Mouse (Mus musculus): ENCODE measurements around the gene Pi4k2a. TPM values are rescaled to one million over a fixed set of nuclear protein-coding genes. Genes with fewer than 3 reads are reported as not detected.

Pi4k2a gene
- polyA plus RNA-seq (2012; rRNA removed) (8.1 and 8.6 TPM in 2 replicates), polyA plus RNA-seq (2014; fragmentation: Nextera tagmentation; extraction: Ambion mirVana) (9.1 and 11.6 TPM in 2 replicates)

- Histone ChIP-seq H3K36me3 (replicated peaks; ENCODE audit: control insufficient read depth, insufficient read depth, low read depth) (no peaks in the 10 kb centered on the region; the same call in 1 of the 2 replicates), H3K4me2 (ENCODE audit: low read depth) (peak within 1 kb of the TSS; percentile 91), H3K4me3 (ENCODE audit: insufficient read depth in 1 of 2, low read depth in 2 of 2, low read length in 2 of 2) (peak within 1 kb of the TSS; percentile 85 to 97), H3K4me1 (replicated peaks; ENCODE audit: control insufficient read depth in 2 of 2, insufficient read depth in 2 of 2, low read length in 1 of 2) (peaks cover 19 to 21% of the 10 kb centered on the region in 2 experiments), H3K27me3 (ENCODE audit: control insufficient read depth, insufficient read depth, low read length) (no peaks in the 10 kb centered on the region), H3K9me3 (ENCODE audit: control insufficient read depth, low read length) (no peaks in the 10 kb centered on the region), H3K9ac (replicated peaks) (peak within 1 kb of the TSS; percentile 89), H3K27ac (peak within 1 kb of the TSS; percentile 94)
- under 1% methylated on average over 55 of the region's 55 CpGs for WGBS (ENCODE audit: insufficient replicate concordance)
- TF ChIP-seq CTCF (IDR thresholded peaks at IDR 0.05; ENCODE audit: low read depth) (no peak), EP300 (IDR thresholded peaks at IDR 0.05; ENCODE audit: low read depth) (no peak)
- DNase-seq (ENCODE audit: low read depth in 3 of 3, low spot score in 3 of 3) (peak; percentile 100), ATAC-seq (ENCODE audit: insufficient read depth) (peak; percentile 98)
Measured at GRCm38 (mm10) chr19:42089748-42090595, at the start of gene Pi4k2a. Gene Pi4k2a (plus strand): TSS chr19:42090470.

- no peaks in the 10 kb centered on the region; a peak in 1 of 4 replicates for H3K4me1 ChIP-seq (replicated peaks; ENCODE audit: control insufficient read depth in 2 of 2, insufficient read depth in 2 of 2, low read length in 1 of 2)
- no peak for ATAC-seq (ENCODE audit: insufficient read depth)
- H3K36me3 ChIP-seq (replicated peaks; ENCODE audit: control insufficient read depth, insufficient read depth, low read depth) = no peaks in the 10 kb centered on the region
- no peaks in the 10 kb centered on the region for H3K27me3 ChIP-seq (ENCODE audit: control insufficient read depth, insufficient read depth, low read length)
- H3K9ac ChIP-seq (replicated peaks) = no peak overlapping the region
- no peak overlapping the region for H3K4me2 ChIP-seq (ENCODE audit: low read depth)
- H3K4me3 ChIP-seq (ENCODE audit: insufficient read depth in 1 of 2, low read depth in 2 of 2, low read length in 2 of 2) = no peak overlapping the region
- no peaks in the 10 kb centered on the region for H3K9me3 ChIP-seq (ENCODE audit: control insufficient read depth, low read length)
- no peak for DNase-seq (ENCODE audit: low read depth in 3 of 3, low spot score in 3 of 3)
- no peak for TF ChIP-seq CTCF (IDR thresholded peaks at IDR 0.05; ENCODE audit: low read depth)
- TF ChIP-seq EP300 (IDR thresholded peaks at IDR 0.05; ENCODE audit: low read depth) = no peak
- no peak overlapping the region for H3K27ac ChIP-seq
- WGBS (ENCODE audit: insufficient replicate concordance) = 77% methylated on average over 6 of the region's 6 CpGs
Measured at GRCm38 (mm10) chr19:42043988-42044387, 46.3 kb upstream of the Pi4k2a start.

- H3K4me2 ChIP-seq (ENCODE audit: low read depth) = peak within 1 kb of the TSS; percentile 45
- H3K4me3 ChIP-seq (ENCODE audit: insufficient read depth in 1 of 2, low read depth in 2 of 2, low read length in 2 of 2) = peak within 1 kb of the TSS; percentile 36 to 57
- WGBS (ENCODE audit: insufficient replicate concordance) = 20% methylated on average over 23 of the region's 23 CpGs
- H3K36me3 ChIP-seq (replicated peaks; ENCODE audit: control insufficient read depth, insufficient read depth, low read depth) = no peaks in the 10 kb centered on the region
- no peak within 1 kb of the TSS for H3K27ac ChIP-seq
- no peaks in the 10 kb centered on the region; a peak in 1 of 4 replicates for H3K4me1 ChIP-seq (replicated peaks; ENCODE audit: control insufficient read depth in 2 of 2, insufficient read depth in 2 of 2, low read length in 1 of 2)
- no peaks in the 10 kb centered on the region for H3K27me3 ChIP-seq (ENCODE audit: control insufficient read depth, insufficient read depth, low read length)
- H3K9me3 ChIP-seq (ENCODE audit: control insufficient read depth, low read length) = no peaks in the 10 kb centered on the region
- peak; percentile 84 for ATAC-seq (ENCODE audit: insufficient read depth)
- TF ChIP-seq CTCF (IDR thresholded peaks at IDR 0.05; ENCODE audit: low read depth) (peak; percentile 87), EP300 (IDR thresholded peaks at IDR 0.05; ENCODE audit: low read depth) (no peak)
- H3K9ac ChIP-seq (replicated peaks) = no peak within 1 kb of the TSS; the same call in 1 of the 2 replicates
- peak; percentile 54 to 57 (median 57) for DNase-seq (ENCODE audit: low read depth in 3 of 3, low spot score in 3 of 3)
Measured at GRCm38 (mm10) chr19:42045269-42046102, 44.8 kb upstream of the Pi4k2a start, which contains the start of gene Hoga1. Gene Hoga1 (plus strand): TSS chr19:42045610.

- TF ChIP-seq EP300 (IDR thresholded peaks at IDR 0.05; ENCODE audit: low read depth) (no peak), CTCF (IDR thresholded peaks at IDR 0.05; ENCODE audit: low read depth) (no peak)
- Histone ChIP-seq H3K9me3 (ENCODE audit: control insufficient read depth, low read length) (no peaks in the 10 kb centered on the region), H3K27me3 (ENCODE audit: control insufficient read depth, insufficient read depth, low read length) (no peaks in the 10 kb centered on the region), H3K36me3 (replicated peaks; ENCODE audit: control insufficient read depth, insufficient read depth, low read depth) (no peaks in the 10 kb centered on the region), H3K4me1 (replicated peaks; ENCODE audit: control insufficient read depth in 2 of 2, insufficient read depth in 2 of 2, low read length in 1 of 2) (peaks cover 0 to 2% of the 10 kb centered on the region in 2 experiments; a peak in 1 of 4 replicates), H3K27ac (no peak overlapping the region), H3K4me3 (ENCODE audit: insufficient read depth in 1 of 2, low read depth in 2 of 2, low read length in 2 of 2) (no peak overlapping the region), H3K4me2 (ENCODE audit: low read depth) (no peak overlapping the region; the same call in 1 of the 2 replicates), H3K9ac (replicated peaks) (no peak overlapping the region)
- ATAC-seq (ENCODE audit: insufficient read depth) (no peak), DNase-seq (ENCODE audit: low read depth in 3 of 3, low spot score in 3 of 3) (no peak)
- 47% methylated on average over 1 of the region's 1 CpGs for WGBS (ENCODE audit: insufficient replicate concordance)
Measured at GRCm38 (mm10) chr19:42050251-42050650, 40.0 kb upstream of the Pi4k2a start.
